Mouse (Mus musculus): ENCODE measurements at regions not wholly inside any gene's neighbourhood (a gene's known extent, or its start where the extent isn't known, plus 50 kb on each side); places are given as distances from the start of the nearest gene placed in this dataset.

DNA sequence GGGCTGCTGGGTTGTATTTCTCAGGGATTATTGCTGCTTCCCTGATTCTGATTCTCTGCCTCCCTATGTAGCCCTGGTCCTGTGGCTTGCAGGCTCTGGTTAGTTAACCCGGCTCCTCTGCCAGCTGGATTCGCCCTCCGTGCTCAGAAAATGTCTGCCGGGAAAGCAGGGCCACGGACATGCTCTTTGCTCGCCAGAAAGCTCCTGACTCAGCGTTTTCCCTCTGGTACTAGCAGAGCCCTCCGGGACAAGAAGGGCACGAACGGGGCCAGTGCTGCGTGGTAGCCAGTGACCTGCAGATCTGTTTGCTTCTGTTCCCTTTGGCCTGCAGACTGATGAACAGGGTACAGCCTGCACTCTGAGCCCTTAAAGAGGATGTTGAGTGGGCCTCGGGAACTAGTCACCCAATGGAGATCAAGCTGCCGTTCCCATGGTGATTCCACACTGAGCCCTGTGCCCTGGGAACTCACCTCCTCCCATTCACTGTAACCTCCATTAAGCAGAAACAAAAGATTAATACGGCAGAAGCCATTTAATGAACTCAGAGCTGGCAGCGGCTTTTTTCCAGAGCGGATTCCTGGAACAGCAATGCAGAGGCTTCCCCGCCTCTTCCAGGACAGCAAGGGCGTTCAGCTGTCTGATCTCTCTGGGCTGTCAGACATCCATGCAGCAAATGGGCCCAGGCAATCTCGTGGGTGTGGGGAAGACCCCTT is 159.9 kb upstream of the Myt1l start:
- Histone ChIP-seq H3K36me3 (ENCODE audit: control insufficient read depth, insufficient read depth, low read length, poor library complexity, severe bottlenecking) (no peaks in the 10 kb centered on the region), H3K9me3 (replicated peaks; ENCODE audit: control insufficient read depth, insufficient read depth, low read length, poor library complexity, severe bottlenecking) (no peaks in the 10 kb centered on the region), H3K27me3 (ENCODE audit: control insufficient read depth, insufficient read depth, low read length, poor library complexity, severe bottlenecking) (no peaks in the 10 kb centered on the region; the same call in 1 of the 2 replicates), H3K4me1 (ENCODE audit: control insufficient read depth, insufficient read depth, low read length) (no peaks in the 10 kb centered on the region), H3K4me3 (ENCODE audit: low read depth, low read length) (no peak overlapping the region), H3K9ac (ENCODE audit: low read depth, poor library complexity, severe bottlenecking) (no peak overlapping the region), H3K27ac (ENCODE audit: insufficient read depth, low read length) (no peak overlapping the region)
- TF ChIP-seq EP300 (IDR thresholded peaks at IDR 0.05; ENCODE audit: insufficient read depth, low read depth, low read length) (no peak), POLR2A (IDR thresholded peaks at IDR 0.05; ENCODE audit: insufficient read depth, low read length) (no peak), CTCF (IDR thresholded peaks at IDR 0.05; ENCODE audit: low read depth, low read length) (no peak)

DNA sequence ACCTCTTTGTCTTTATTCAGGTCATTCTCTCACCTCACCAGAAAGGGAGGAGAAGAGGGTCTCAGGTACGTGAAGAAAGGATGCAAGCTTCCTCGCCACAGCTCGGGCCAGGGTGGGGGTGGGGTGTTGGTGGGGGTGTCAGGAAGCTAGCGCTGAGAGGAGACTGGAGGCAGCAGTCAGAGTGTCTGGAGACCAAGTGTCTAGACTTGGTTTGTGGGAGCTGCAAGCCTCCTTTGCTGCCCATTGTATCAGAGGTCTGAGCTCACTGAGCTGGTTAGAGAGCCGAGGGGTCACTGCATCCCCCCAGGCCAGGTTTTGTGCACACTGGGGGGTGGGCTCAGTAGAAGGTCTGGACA is 159.4 kb upstream of the Myt1l start:
- Histone ChIP-seq H3K9me3 (replicated peaks; ENCODE audit: control insufficient read depth, insufficient read depth, low read length, poor library complexity, severe bottlenecking) (no peaks in the 10 kb centered on the region), H3K9ac (ENCODE audit: low read depth, poor library complexity, severe bottlenecking) (no peak overlapping the region), H3K27me3 (ENCODE audit: control insufficient read depth, insufficient read depth, low read length, poor library complexity, severe bottlenecking) (no peaks in the 10 kb centered on the region; the same call in 1 of the 2 replicates), H3K4me3 (ENCODE audit: low read depth, low read length) (no peak overlapping the region), H3K27ac (ENCODE audit: insufficient read depth, low read length) (no peak overlapping the region), H3K36me3 (ENCODE audit: control insufficient read depth, insufficient read depth, low read length, poor library complexity, severe bottlenecking) (no peaks in the 10 kb centered on the region), H3K4me1 (ENCODE audit: control insufficient read depth, insufficient read depth, low read length) (no peaks in the 10 kb centered on the region)
- TF ChIP-seq EP300 (IDR thresholded peaks at IDR 0.05; ENCODE audit: insufficient read depth, low read depth, low read length) (no peak), POLR2A (IDR thresholded peaks at IDR 0.05; ENCODE audit: insufficient read depth, low read length) (no peak), CTCF (IDR thresholded peaks at IDR 0.05; ENCODE audit: low read depth, low read length) (no peak)

DNA sequence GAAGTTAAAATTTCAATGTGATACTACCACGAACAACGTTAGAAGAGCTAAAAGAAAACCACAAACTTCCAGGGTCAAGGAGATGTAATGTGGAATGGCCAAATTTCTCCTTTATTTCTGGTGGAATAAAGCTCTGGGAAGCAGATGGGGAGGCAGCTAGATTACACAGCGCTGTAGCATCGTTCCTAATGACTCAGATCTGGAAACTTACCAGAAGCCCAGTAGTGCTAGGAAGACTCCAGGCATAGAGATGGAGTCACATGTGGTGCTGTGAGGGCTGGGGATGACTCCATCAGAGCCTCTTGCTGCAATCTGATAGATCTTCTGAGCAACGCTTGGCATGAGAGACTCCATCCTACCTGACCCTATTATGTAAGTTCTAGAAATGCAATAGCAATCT is 136.4 kb upstream of the Myt1l start:
- no peak overlapping the region for H3K9ac ChIP-seq (ENCODE audit: low read depth, poor library complexity, severe bottlenecking)

DNA sequence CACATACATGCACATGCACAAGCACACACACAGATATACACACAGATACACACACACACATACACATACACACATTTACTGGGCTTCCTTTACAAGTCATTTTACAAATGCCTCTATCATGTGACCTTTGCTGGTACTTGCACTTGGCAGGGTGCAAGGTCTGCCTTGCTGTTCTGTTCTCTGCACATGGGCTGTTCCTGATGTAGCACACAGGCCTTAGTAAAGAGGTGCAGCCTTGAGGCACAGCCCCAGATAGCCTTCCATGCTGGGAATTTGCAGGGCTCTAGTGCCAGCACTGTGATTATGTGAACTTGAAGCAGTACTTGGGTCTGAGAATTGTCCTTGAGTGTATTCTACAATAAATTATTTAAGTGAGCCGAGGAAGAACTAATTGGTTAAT is 133.9 kb upstream of the Myt1l start:
- Histone ChIP-seq H3K27me3 (ENCODE audit: control insufficient read depth, insufficient read depth, low read length, poor library complexity, severe bottlenecking) (no peaks in the 10 kb centered on the region), H3K9me3 (replicated peaks; ENCODE audit: control insufficient read depth, insufficient read depth, low read length, poor library complexity, severe bottlenecking) (no peaks in the 10 kb centered on the region), H3K36me3 (ENCODE audit: control insufficient read depth, insufficient read depth, low read length, poor library complexity, severe bottlenecking) (no peaks in the 10 kb centered on the region), H3K9ac (ENCODE audit: low read depth, poor library complexity, severe bottlenecking) (no peak overlapping the region), H3K4me1 (ENCODE audit: control insufficient read depth, insufficient read depth, low read length) (no peaks in the 10 kb centered on the region), H3K4me3 (ENCODE audit: low read depth, low read length) (no peak overlapping the region), H3K27ac (ENCODE audit: insufficient read depth, low read length) (no peak overlapping the region)
- TF ChIP-seq EP300 (IDR thresholded peaks at IDR 0.05; ENCODE audit: insufficient read depth, low read depth, low read length): no peak
- TF ChIP-seq CTCF (IDR thresholded peaks at IDR 0.05; ENCODE audit: low read depth, low read length): no peak
- TF ChIP-seq POLR2A (IDR thresholded peaks at IDR 0.05; ENCODE audit: insufficient read depth, low read length): no peak

More for the DNA sequence above, 136.4 kb upstream of the Myt1l start:
- Histone ChIP-seq H3K27ac (ENCODE audit: insufficient read depth, low read length) (no peak overlapping the region), H3K9me3 (replicated peaks; ENCODE audit: control insufficient read depth, insufficient read depth, low read length, poor library complexity, severe bottlenecking) (no peaks in the 10 kb centered on the region), H3K4me1 (ENCODE audit: control insufficient read depth, insufficient read depth, low read length) (no peaks in the 10 kb centered on the region), H3K4me3 (ENCODE audit: low read depth, low read length) (no peak overlapping the region), H3K36me3 (ENCODE audit: control insufficient read depth, insufficient read depth, low read length, poor library complexity, severe bottlenecking) (no peaks in the 10 kb centered on the region), H3K27me3 (ENCODE audit: control insufficient read depth, insufficient read depth, low read length, poor library complexity, severe bottlenecking) (no peaks in the 10 kb centered on the region)
- TF ChIP-seq CTCF (IDR thresholded peaks at IDR 0.05; ENCODE audit: low read depth, low read length) (no peak), POLR2A (IDR thresholded peaks at IDR 0.05; ENCODE audit: insufficient read depth, low read length) (no peak), EP300 (IDR thresholded peaks at IDR 0.05; ENCODE audit: insufficient read depth, low read depth, low read length) (no peak)

DNA sequence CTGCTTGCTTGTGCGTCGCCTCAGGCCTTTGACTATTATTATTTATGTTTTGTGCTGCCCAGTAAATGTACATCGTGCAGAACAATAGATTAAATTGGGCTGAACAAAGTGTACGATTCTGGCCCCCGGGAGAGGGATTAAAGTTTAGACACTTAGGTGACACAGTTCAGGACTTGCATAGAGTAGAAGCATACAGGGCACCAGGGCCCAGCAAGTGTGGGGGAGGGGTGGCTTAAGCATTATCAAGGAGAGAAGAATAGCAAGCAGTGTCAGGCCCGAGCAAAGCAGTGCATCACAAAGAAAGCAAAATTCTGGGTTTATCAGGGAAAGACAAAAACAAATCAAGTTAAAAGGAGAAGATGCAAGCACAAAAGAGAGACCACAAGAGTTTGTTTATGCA is 133.3 kb upstream of the Myt1l start:
- Histone ChIP-seq H3K4me1 (ENCODE audit: control insufficient read depth, insufficient read depth, low read length) (no peaks in the 10 kb centered on the region), H3K27me3 (ENCODE audit: control insufficient read depth, insufficient read depth, low read length, poor library complexity, severe bottlenecking) (no peaks in the 10 kb centered on the region), H3K27ac (ENCODE audit: insufficient read depth, low read length) (no peak overlapping the region), H3K4me3 (ENCODE audit: low read depth, low read length) (no peak overlapping the region), H3K36me3 (ENCODE audit: control insufficient read depth, insufficient read depth, low read length, poor library complexity, severe bottlenecking) (no peaks in the 10 kb centered on the region), H3K9me3 (replicated peaks; ENCODE audit: control insufficient read depth, insufficient read depth, low read length, poor library complexity, severe bottlenecking) (no peaks in the 10 kb centered on the region), H3K9ac (ENCODE audit: low read depth, poor library complexity, severe bottlenecking) (no peak overlapping the region)
- TF ChIP-seq EP300 (IDR thresholded peaks at IDR 0.05; ENCODE audit: insufficient read depth, low read depth, low read length) (no peak), POLR2A (IDR thresholded peaks at IDR 0.05; ENCODE audit: insufficient read depth, low read length) (no peak), CTCF (IDR thresholded peaks at IDR 0.05; ENCODE audit: low read depth, low read length) (no peak)

DNA sequence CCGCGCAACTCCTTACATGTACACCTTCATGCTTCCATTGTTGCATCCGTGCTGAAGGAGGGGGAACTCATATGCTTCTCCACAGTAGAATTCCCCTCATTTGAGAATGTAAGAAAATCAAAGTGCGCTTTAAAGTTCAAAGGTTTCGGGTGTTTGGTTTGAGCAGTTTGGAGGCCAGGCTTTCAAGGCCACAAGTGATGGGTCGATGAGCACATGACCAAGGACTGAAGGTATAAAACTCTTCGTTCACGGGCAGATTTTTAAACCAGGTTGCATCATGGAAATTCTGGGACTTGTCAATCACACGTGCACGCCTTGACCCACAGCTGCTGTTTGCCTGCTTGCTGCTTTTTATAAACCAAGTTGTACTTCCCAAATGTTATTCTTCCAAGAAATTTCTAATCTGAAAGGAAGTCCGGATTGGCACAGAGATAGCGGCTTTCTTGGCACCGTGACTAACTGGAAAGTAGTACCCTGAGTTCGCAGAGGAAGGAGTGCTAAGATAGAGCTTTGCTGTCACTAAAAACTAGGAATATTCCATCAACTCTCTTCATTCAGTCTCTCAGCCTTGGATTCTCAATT is 132.7 kb upstream of the Myt1l start:
- Histone ChIP-seq H3K9ac (ENCODE audit: low read depth, poor library complexity, severe bottlenecking) (no peak overlapping the region), H3K4me1 (ENCODE audit: control insufficient read depth, insufficient read depth, low read length) (no peaks in the 10 kb centered on the region)
- no peak for TF ChIP-seq CTCF (IDR thresholded peaks at IDR 0.05; ENCODE audit: low read depth, low read length)
- no peak for TF ChIP-seq POLR2A (IDR thresholded peaks at IDR 0.05; ENCODE audit: insufficient read depth, low read length)
- TF ChIP-seq EP300 (IDR thresholded peaks at IDR 0.05; ENCODE audit: insufficient read depth, low read depth, low read length): no peak

More for the DNA sequence above, 132.7 kb upstream of the Myt1l start:
- Histone ChIP-seq H3K9me3 (replicated peaks; ENCODE audit: control insufficient read depth, insufficient read depth, low read length, poor library complexity, severe bottlenecking) (no peaks in the 10 kb centered on the region), H3K4me3 (ENCODE audit: low read depth, low read length) (no peak overlapping the region), H3K27ac (ENCODE audit: insufficient read depth, low read length) (no peak overlapping the region), H3K36me3 (ENCODE audit: control insufficient read depth, insufficient read depth, low read length, poor library complexity, severe bottlenecking) (no peaks in the 10 kb centered on the region), H3K27me3 (ENCODE audit: control insufficient read depth, insufficient read depth, low read length, poor library complexity, severe bottlenecking) (no peaks in the 10 kb centered on the region)

Data from ES-Bruce4 (cell line).